Mouse (Mus musculus) heart, adult 9 months (tissue): ENCODE data around the gene Hdac9.

Source experiments
- DNase-seq, 2 experiments: peaks; one replicate each; pipeline ENCODE4 v3.0.0; 2022; ENCODE audit warnings: low spot score in 2 of 2

Hdac9 gene

GRCm38 (mm10) chr12:34916995-34917394 lies at the start of gene Hdac9:
Gene Hdac9, minus strand, starts transcription at chr12:34917095.
- DNase-seq: no peak

- no peak for DNase-seq
Measured at GRCm38 (mm10) chr12:34949066-34949706, 32.3 kb upstream of the Hdac9 start.

- no peak for DNase-seq
Measured at GRCm38 (mm10) chr12:34937918-34938317, 21.0 kb upstream of the Hdac9 start.

GRCm38 (mm10) chr12:34908008-34908407 lies 8.9 kb downstream of the Hdac9 start:
- DNase-seq: no peak

GRCm38 (mm10) chr12:34907506-34907850 lies 9.4 kb downstream of the Hdac9 start:
- no peak for DNase-seq

GRCm38 (mm10) chr12:34906704-34907505 lies 10.0 kb downstream of the Hdac9 start:
- DNase-seq: peak in 1 of 2 experiments; percentile 3

- no peak for DNase-seq
Measured at GRCm38 (mm10) chr12:34906376-34906703, 10.6 kb downstream of the Hdac9 start.

GRCm38 (mm10) chr12:34900241-34900640 lies 16.7 kb downstream of the Hdac9 start:
- DNase-seq: no peak

- no peak for DNase-seq
Measured at GRCm38 (mm10) chr12:34894867-34895266, 22.0 kb downstream of the Hdac9 start.

GRCm38 (mm10) chr12:34888694-34889093 lies 28.2 kb downstream of the Hdac9 start:
- no peak for DNase-seq

- DNase-seq: no peak
Measured at GRCm38 (mm10) chr12:34874926-34875325, 42.0 kb downstream of the Hdac9 start.

GRCm38 (mm10) chr12:34871028-34871427 lies 45.9 kb downstream of the Hdac9 start:
- no peak for DNase-seq

- DNase-seq: no peak
Measured at GRCm38 (mm10) chr12:34841196-34841595, 75.7 kb downstream of the Hdac9 start.

GRCm38 (mm10) chr12:34837318-34837717 lies 79.6 kb downstream of the Hdac9 start:
- DNase-seq: no peak

GRCm38 (mm10) chr12:34836864-34837263 lies 80.0 kb downstream of the Hdac9 start:
- DNase-seq: no peak

- DNase-seq: no peak
Measured at GRCm38 (mm10) chr12:34836085-34836484, 80.8 kb downstream of the Hdac9 start.

- no peak for DNase-seq
Measured at GRCm38 (mm10) chr12:34835493-34835892, 81.4 kb downstream of the Hdac9 start.

GRCm38 (mm10) chr12:34828684-34829083 lies 88.2 kb downstream of the Hdac9 start:
- no peak for DNase-seq

- DNase-seq: peak; percentile 34 to 79
Measured at GRCm38 (mm10) chr12:34826931-34827330, 90.0 kb downstream of the Hdac9 start.

- no peak for DNase-seq
Measured at GRCm38 (mm10) chr12:34820229-34820628, 96.7 kb downstream of the Hdac9 start.

- no peak for DNase-seq
Measured at GRCm38 (mm10) chr12:34811673-34812613, 105.0 kb downstream of the Hdac9 start.

- DNase-seq: no peak
Measured at GRCm38 (mm10) chr12:34810221-34810620, 106.7 kb downstream of the Hdac9 start.
